Mouse (Mus musculus) thymus, adult 2 months (tissue): ENCODE measurements around the gene Cmss1.

Source experiments
- CTCF ChIP-seq: fragments of 200-500 bp; IDR thresholded peaks from 2 replicates; pipeline ENCODE4 v1.5.1; 2012; ENCODE audit warnings: mild to moderate bottlenecking, control low read depth, low read length, moderate library complexity, borderline replicate concordance; ENCODE audit not compliant: control insufficient read depth, poor library complexity, insufficient read depth; ENCODE audit errors: extremely low read depth
- POLR2A ChIP-seq: fragments of 200-500 bp; IDR thresholded peaks from 2 replicates; pipeline ENCODE4 v1.6.1; 2012; ENCODE audit warnings: mild to moderate bottlenecking, low read length, control low read depth, moderate library complexity; ENCODE audit not compliant: control insufficient read depth, poor library complexity, insufficient read depth; ENCODE audit errors: extremely low read depth

GRCm38 (mm10) chr16:57392461-57392860, 214.2 kb downstream of the Cmss1 start:
- TF ChIP-seq CTCF (no peak), POLR2A (no peak)
